Mouse (Mus musculus): Measurements from ENCODE around the gene Gm21149.
"Not testable (repeated sequence)": the region's sequence is repeated elsewhere in the genome, so short reads cannot be mapped to it uniquely, and the experiment has no call there.

- not testable (repeated sequence) for TF ChIP-seq CTCF (IDR thresholded peaks at IDR 0.05); POLR2A (IDR thresholded peaks at IDR 0.05; ENCODE audit: insufficient read depth, low read depth, low read length)
Measured at GRCm38 (mm10) chr5:15483576-15483975, 7.3 kb upstream of the Gm21149 start.

Data from heart, adult 2 months (tissue).